Mouse (Mus musculus) heart, postnatal 25 days (tissue): Measurements from ENCODE around the gene Tceanc. TPM values are rescaled to one million over a fixed set of nuclear protein-coding genes. Genes with fewer than 3 reads are reported as not detected.
A peak's percentile ranks its signal among the peaks of the same experiment; 100 is the strongest.

Source experiments
- DNase-seq: peaks from one replicate; pipeline ENCODE4 v3.0.0; 2022; ENCODE audit warnings: low spot score
- intact Hi-C: fragments of 180-260 bp; cut with DNase I; formaldehyde crosslinking; loops from one replicate; pipeline ENCODE4 v1.15.1; 2025
- total RNA-seq, 2 experiments: library from RNA; stranded (reverse); gene quantifications; 2 replicates each; pipeline ENCODE4 v1.2.3; 2021

Gene Tceanc
- total RNA-seq, 2 experiments from 2014 or later = 2.6 to 3.6 TPM

DNA sequence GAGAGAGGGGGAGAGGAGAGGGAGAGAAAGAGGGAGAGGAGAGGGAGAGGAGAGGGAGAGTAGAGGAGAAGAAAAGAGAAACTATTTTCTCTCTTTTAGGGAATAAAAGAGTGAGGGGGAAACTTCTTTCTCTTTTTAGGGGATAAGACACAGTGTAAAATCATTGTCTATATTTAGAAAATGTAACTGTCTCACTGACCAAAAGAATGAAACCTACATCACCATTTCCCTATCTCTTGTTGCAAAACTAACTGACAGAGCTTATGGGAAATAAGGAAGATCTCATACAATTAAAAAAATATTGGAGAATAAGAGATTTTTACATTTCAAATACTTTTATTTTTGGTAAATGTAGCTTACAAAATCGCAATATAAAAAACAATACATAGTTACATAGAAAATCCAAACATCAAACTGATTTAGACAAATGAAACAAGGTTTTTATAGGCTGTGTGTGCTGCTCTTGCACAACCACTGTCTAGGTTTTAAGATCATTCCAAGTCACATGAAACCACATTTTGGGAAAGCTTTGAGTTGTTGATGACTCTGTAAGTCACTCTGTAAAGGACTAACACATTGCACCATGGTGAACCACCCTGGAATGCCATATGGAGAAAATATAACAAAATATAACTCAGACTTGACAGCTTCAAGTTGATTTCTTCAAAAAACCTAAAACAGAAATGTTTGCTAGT lies 18.7 kb downstream of the Tceanc start:
- DNase-seq = no peak
- intact Hi-C loops = no loop called here

DNA sequence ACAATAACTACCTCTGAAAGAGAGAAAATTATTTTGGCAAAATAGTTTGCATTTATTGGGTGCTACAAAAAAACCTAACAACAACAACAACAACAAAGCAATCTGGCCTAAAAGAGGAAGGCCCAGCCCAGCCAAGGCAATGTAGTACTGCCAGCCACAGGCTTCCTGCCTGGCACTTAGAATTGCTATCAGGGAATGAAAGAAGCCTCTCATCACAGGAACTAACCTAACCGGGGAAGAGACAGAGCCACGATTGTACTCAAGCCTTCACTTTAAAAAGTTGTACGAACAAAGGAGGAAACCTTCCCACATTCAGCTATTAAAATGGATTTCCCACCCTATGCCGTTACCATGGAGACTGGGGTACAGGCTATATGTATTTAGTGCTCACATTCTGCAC lies 20.6 kb downstream of the Tceanc start:
- intact Hi-C loops = no loop called here
- DNase-seq = no peak

DNA sequence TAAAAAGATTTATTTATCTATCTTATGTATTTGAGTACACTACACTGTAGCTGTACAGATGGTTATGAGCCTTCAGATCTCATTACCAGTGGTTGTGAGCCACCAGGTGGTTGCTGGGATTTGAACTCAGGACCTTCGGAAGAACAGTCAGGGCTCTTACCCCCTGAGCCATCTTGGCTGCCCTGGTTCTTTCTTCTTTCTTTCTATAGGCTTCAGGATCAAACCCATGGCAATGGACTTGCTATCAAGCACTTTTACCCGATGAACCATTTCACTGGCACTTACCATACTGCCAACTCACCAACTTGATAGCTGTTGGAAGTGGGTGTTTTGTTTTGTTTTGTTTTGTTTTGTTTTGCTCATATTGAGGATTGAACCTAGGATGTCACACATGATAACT lies 23.3 kb downstream of the Tceanc start:
- DNase-seq = no peak
- intact Hi-C loops = no loop called here

DNA sequence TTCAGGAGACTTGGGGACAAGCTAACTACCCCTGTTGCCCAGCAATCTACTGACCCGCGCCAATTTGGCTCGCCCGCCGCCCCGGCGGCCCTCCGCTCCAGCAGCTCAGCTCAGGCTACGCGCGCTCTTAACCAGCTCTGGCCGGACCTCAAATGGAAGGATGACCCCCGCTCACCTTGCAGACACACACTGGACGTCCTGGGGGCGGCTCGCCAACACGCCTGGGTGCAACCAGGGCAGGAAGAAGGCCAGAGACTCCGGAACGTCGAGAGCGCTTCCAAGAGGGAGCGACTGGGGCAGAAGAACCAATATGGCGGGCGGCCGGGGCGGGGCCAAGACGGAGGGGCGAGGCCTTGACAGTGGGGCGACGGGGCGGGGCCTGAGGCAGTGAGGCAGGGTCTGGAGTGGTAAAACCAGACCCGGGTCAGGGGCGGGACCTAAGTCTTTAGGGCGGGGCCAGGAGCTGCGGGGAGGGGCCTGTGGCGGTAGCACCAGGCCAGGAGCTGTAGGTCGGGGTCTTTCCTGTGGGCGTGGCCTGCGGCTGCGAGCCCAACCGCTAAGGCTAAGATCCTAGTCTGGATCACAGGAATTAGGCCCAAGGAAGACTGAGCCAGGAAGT lies 38.9 kb downstream of the Tceanc start, which contains the start of gene Rab9:
Rab9 (minus strand) TSS at position 503 of the 619 bp plus-strand sequence.
- intact Hi-C loops = loop anchor here (5.0 kb wide), 2 partner anchors 37 to 38 kb away; partner anchors contain the start of genes Ofd1, Tceanc and Trappc2
- DNase-seq = peak; percentile 82

DNA sequence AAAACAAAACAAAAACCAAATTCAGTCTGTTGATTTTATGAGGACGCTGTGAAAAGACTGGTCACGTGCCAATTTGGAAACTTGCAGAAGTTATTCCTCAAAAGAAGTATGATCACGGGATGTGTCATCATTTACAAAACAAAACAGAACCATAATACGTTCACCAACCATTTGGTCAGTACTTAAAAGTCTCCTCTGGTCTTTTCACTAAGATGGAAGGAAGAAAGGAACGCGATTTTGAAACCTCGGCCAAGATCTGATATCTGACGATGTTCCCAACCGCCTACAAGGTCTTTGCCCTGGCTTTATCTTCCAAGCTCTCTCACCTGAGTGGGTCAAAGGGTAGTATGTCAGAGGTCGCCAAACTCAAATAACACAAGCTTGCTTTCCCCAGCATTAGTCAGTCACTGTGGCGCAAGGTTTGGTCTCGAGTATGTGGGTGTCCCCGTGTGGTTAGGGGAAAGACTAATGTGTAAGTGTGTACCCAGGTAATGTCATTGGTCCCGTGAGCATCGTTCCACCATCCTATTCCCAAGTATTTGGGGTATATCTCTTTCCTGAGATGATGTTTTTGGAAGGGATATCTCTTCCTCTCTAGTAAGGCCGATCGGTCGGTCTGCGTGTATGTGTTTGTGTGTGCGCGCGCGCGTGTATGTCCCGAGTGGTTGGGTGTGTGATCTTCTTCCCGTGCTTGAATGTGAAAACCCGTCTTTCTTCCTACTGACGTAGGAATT lies 39.6 kb downstream of the Tceanc start:
- DNase-seq = no peak
- intact Hi-C loops = loop anchor here (5.0 kb wide), 2 partner anchors 36 to 39 kb away; partner anchors contain the start of genes Ofd1, Tceanc and Trappc2

DNA sequence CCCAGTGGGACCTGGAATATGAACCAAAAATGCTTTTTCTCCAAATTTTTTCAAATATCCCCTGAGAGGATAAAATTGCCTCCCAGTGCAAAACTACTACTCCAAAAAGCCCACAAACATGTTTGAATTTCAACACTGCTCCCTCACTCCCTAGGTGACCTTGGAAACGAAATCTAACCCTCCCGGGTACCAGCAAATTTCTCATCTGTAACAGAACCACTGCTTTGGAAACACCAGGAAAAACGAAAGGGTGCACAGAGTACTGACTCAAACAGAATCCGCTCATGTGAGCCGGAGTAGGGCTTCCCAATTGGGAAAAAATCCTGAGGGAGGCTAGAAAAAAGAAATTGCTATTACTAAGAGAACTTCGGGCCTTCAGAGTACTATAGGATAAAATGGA lies 41.0 kb downstream of the Tceanc start:
- DNase-seq = no peak
- intact Hi-C loops = loop anchor here (5.0 kb wide), 2 partner anchors 35 to 40 kb away; partner anchors contain the start of genes Ofd1, Tceanc and Trappc2

DNA sequence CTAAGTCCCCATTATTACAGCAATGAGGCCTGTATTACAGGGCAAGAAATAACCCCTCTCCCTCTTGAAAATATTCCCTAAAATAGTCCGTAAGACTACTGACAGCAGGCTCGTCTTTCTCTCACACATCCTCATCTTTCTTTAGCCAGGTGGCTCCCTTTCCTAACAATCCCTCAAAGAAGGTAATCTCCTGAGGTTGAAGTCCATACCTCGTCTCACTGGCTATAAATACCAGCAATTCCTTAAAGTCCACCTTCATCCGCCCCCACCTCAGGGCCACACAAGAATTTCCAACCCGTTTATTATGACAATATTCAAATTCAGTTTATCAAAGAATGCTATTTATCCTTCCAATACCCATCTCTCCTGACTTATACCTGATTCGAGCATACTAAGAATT lies 45.8 kb downstream of the Tceanc start:
- intact Hi-C loops = no loop called here
- DNase-seq = no peak

DNA sequence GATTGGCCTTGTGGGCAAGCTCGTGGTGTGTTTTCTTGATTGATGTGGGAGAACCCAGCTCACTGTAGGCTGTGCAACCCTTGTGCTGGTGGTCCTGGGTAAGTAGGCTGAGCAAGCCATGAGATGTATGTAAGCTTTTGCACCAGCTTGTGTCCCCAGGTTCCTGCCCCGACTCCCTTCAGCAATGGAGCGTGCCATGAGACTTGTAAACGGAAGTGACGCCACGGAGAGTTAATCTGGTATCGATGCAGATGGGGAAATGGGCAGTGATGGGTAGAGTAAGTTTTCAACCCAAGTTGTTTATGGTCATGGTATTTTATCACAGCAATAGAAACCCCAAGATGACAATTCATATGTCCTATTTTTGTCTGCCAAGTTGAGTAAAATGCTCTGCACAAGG lies 50.0 kb downstream of the Tceanc start:
- DNase-seq = no peak
- intact Hi-C loops = no loop called here

DNA sequence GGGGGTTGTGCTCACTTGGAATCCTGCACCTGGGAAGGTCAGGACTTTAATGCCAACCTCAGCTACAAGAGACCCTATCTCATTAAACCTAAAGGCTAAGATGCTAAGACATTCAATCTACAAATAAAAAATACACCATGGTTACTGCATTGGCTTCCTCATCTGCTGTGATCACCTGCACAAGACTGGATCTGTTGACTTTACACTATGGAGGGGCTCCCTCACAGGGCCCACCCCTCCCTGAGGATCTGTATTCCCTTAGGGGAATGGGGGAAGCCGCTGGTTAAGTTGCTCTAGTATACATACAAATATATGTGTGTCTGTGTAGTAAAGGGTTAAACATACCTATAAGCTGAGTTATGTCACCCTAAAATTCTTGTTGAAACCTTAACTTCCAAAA lies 62.8 kb downstream of the Tceanc start:
- intact Hi-C loops = no loop called here
- no peak for DNase-seq

DNA sequence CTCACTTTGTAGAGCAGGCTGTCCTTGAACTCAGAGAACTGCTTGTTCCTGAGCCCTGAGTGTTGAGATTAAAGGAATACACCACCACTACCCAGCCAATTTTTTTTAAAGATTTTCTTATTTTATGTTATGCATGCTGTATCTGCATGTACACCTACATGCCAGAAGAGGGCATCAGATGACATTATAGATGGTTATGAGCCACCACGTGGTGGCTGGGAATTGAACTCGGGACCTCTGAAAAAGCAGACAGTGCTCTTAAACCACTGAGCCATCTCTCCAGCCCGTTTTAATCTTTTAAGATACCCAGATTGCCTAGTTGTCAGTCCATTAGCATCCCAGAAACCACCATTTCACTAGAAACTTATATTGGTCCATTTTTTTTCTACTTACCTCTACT lies 64.0 kb downstream of the Tceanc start:
- intact Hi-C loops = no loop called here
- DNase-seq = no peak

DNA sequence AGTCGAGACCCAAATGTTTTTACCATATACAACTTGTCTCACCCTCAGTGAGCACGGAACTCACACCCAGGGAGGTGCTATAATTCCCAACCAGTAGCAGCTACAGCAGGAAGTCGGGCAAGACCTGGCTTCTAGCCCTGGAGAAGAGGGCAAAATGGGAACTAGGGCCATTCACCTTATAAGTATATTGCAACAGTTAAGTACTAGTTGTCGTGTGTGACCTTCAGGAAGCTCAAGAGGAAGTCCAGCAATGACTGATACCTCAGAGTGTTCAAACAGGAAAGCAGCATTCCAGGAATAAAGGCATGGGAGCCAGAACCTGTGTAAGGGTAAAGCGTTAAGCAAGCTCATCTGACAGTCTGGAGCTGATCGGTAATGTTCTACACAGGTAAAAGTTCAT lies 64.8 kb downstream of the Tceanc start:
- intact Hi-C loops = no loop called here
- DNase-seq = no peak

Other genes starting within 250 kb of the Tceanc start
- 10 to 100 TPM; 14.7 to 16.7 TPM for gene Trappc2, start 78.0 kb downstream of the Tceanc start, total RNA-seq
- 1 to 10 TPM; 3.3 to 3.6 TPM for gene Ofd1, start 77.9 kb downstream of the Tceanc start, total RNA-seq
- gene Rab9, start 38.7 kb downstream of the Tceanc start, total RNA-seq = 10 to 100 TPM; 22.4 to 25.3 TPM
- gene Egfl6, start 67.2 kb upstream of the Tceanc start, total RNA-seq = under 1 TPM; 0.18 to 0.59 TPM